Mouse (Mus musculus) spleen, adult 12 weeks (tissue): Measurements from ENCODE around the gene Dclk2.

Experiments used
- DNase-seq: peaks from one replicate; pipeline ENCODE4 v3.0.0; 2022; ENCODE audit warnings: low spot score

Dclk2 gene

DNA sequence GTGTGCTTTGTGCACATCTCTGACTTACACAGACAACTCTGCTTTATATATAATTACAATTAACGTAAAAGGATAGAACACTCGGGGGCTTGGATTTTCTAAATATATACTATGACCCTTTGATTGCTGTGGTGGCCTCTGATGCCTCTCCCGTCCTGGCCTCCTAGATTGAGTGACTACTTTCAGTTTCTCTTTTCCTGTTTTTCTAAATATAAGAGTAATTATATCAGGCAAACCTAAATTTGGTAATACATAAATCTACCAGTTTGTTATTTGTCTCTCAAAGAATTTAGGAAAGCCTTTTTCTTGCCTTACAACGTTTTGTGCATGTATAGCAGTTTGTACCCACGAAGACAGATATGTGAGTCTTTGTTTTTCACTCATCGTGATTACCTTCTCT is 161.9 kb downstream of the Dclk2 start:
- no peak for DNase-seq

DNA sequence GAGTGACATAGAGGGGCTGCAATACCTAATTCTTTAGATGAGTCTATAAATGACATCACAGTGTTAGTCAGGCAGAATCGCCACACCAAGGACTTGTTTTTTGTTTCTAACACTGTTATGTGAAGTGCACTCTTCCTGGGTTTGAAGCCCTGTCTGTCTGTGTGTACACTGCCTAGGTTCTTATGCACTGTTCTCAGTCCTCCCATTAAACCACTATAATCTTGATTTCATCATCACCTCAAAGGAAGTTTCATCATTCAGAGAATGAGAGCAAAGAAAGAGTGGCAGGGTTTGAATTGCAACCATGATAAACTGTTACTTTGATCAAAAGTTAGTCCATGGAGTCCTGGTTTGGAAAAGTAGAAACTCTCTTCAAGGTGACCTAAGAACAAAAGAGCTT is 164.1 kb downstream of the Dclk2 start:
- no peak for DNase-seq

GRCm38 (mm10) chr3:86754595-86755557 is 165.8 kb downstream of the Dclk2 start:
- DNase-seq: no peak

- no peak for DNase-seq
These were observed 166.5 kb downstream of the Dclk2 start for GRCm38 (mm10) chr3:86754178-86754577.

- no peak for DNase-seq
These were observed 170.0 kb downstream of the Dclk2 start for GRCm38 (mm10) chr3:86750652-86751051.

DNA sequence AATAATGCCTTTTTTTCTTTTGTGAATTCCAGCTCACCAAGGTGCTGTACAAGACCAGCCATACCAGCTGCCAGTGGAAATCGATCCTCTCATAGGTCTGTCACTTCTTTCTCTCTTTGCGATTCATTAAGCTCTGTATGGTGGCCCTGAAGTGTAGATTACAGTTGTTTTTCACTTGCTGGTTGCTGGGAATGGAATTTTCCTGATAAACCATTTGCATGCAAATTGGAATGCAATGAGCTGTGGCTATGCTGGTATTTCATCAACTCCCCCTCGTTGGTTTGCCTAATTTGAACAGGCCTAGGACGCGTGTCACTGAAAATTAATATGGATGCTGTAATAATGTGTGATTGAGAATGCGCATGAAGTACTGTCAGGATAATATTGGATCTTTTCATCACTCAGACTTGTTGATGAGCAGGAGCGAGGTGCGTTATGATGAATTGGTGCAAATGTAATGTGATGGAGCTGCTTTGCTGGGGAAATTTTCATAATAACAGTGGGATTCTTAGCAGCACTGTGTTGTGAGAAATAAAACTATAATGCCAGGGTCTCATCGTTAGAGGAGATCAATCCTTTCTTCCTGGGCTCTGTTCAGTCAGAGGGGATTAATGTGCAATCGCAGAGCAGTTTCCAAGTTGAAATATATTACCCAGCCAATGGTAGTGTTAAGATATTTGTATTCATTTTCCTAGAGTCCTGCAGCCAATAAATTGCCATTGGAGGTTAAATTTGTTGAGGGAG is 174.7 kb downstream of the Dclk2 start:
- no peak for DNase-seq

DNA sequence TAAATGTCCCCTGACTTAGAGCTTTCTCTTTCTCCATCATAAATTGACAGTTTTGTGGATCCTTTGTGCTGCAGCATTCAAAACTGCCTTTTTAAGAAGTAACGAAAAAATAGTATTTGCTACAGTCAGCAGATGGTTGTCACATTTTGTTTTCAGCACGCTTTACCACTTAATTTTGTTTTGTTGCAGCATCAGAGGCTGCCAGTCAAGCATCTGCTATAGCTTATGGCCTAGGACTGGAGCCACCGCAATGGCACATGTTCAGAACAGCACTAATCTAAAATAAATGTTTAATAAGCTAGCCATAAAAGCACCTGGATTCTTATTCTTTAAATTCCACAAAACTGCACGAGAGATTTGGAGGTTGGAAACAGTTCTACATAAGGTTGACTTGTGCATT is 175.3 kb downstream of the Dclk2 start:
- no peak for DNase-seq

DNA sequence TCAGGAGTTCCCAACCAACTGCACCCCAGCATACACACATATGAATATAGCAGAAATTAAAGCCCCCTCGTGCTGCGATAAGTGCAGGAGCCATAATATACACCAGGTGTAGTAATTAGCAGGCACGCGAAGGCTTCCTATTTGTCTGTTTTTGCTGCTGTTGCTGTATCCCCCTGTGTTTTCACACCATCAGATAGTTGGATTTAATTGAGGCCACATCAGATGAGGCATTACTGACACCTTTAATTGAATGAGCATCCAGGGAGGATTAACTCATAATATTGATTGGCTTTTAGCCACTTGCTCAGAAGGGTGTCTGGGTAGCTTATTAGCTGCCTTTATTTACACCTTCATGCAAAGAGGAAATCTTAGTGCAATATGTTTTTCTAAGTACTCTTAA is 180.9 kb downstream of the Dclk2 start:
- no peak for DNase-seq

GRCm38 (mm10) chr3:86738831-86739230 is 181.8 kb downstream of the Dclk2 start:
- DNase-seq: no peak
